ENCODE assay signal across 9 mouse cellular contexts in genomic region chr8:114294889-114295748, GRCm38 (mm10).
DNase-seq lines count a peak whose midpoint lies in the region; ATAC-seq lines count a peak whose summit lies in the region.
"Had no signal": no experiment of that assay in that cellular context is flagged by ENCODE, and none has a peak within 500 bp of the region (broad histone marks: within the 10 kb centered on the region; RNA-seq: fewer than 3 reads in every experiment).

No protein-coding gene starts in this region.

- 75% methylated on average over 11 of the region's 11 CpGs for WGBS in liver, embryonic 11.5 days

- no peak overlapping the region for H3K4me3 ChIP-seq in liver, embryonic 11.5 days (ENCODE audit: low read depth, low read length)
- H3K4me3 ChIP-seq: myocyte had no signal

- no peak overlapping the region for H3K27ac ChIP-seq in liver, embryonic 11.5 days (ENCODE audit: low read depth, low read length)

- H3K4me1 ChIP-seq in liver, embryonic 11.5 days (replicated peaks; ENCODE audit: control insufficient read depth, insufficient read depth, low read length): no peaks in the 10 kb centered on the region

- no peak overlapping the region for H3K4me2 ChIP-seq in liver, embryonic 11.5 days

- no peaks in the 10 kb centered on the region for H3K36me3 ChIP-seq in liver, embryonic 11.5 days (ENCODE audit: control insufficient read depth, insufficient read depth, low read length)

- H3K9me3 ChIP-seq in liver, embryonic 11.5 days (ENCODE audit: control insufficient read depth, low read length): no peaks in the 10 kb centered on the region

- no peak for ATAC-seq in liver, embryonic 11.5 days (replicated peaks; ENCODE audit: low FRiP score)

- peak; percentile 1 for DNase-seq in ovary, postnatal 14 days (ENCODE audit: low spot score)
- no peak for DNase-seq in ovary, adult 18-20 months (ENCODE audit: low spot score)
- DNase-seq in frontal cortex, postnatal 25 days (ENCODE audit: low spot score in 2 of 2): peak; percentile 18 to 44
- DNase-seq in left cerebral cortex, postnatal 14 days (ENCODE audit: low spot score in 2 of 2): peak; percentile 77 to 89
- DNase-seq in right cerebral cortex, adult 2 months (ENCODE audit: low spot score in 2 of 2): peak; percentile 75 to 77
- no peak for DNase-seq in liver, embryonic 11.5 days (ENCODE audit: low spot score)
- DNase-seq in heart, postnatal 25 days (ENCODE audit: low spot score): no peak
- DNase-seq in thymus, postnatal 0 days (ENCODE audit: low spot score): no peak

- H3K27me3 ChIP-seq in liver, embryonic 11.5 days (replicated peaks; ENCODE audit: control insufficient read depth, insufficient read depth, low read length): no peaks in the 10 kb centered on the region

- no peak overlapping the region for H3K9ac ChIP-seq in liver, embryonic 11.5 days (ENCODE audit: low read depth, low read length)

- intact Hi-C loops in left cerebral cortex, postnatal 14 days (cut with DNase I): no loop called here
- intact Hi-C loops in heart, postnatal 25 days (cut with DNase I): no loop called here

Comparison
In these comparisons a context has a peak if more than half of its experiments do, and no peak if none do; other contexts are left out.
1. DNase-seq: peak in ovary, postnatal 14 days (single experiment), frontal cortex, postnatal 25 days (2 of 2), left cerebral cortex, postnatal 14 days (2 of 2) and right cerebral cortex, adult 2 months (2 of 2); none in ovary, adult 18-20 months (single experiment), liver, embryonic 11.5 days (single experiment), heart, postnatal 25 days (single experiment) and thymus, postnatal 0 days (single experiment).